Mouse (Mus musculus) left cerebral cortex, postnatal 36 days (tissue): Measurements from ENCODE around the gene Cela3b. TPM values are rescaled to one million over a fixed set of nuclear protein-coding genes. Genes with fewer than 3 reads are reported as not detected.

Experiments
- DNase-seq, 2 experiments: peaks; one replicate each; pipeline ENCODE4 v3.0.0; 2021 to 2022; ENCODE audit warnings: low spot score in 2 of 2, mixed read lengths in 1 of 2
- intact Hi-C: fragments of 180-260 bp; cut with DNase I; formaldehyde crosslinking; loops from one replicate; pipeline ENCODE4 v1.15.1; 2025
- total RNA-seq, 2 experiments: library from RNA; stranded (reverse); gene quantifications; 2 replicates each; pipeline ENCODE4 v1.2.3; 2021

The Cela3b gene
- total RNA-seq, 2 experiments from 2014 or later: not detected

- no peak for DNase-seq
- intact Hi-C loops: no loop called here
Measured at GRCm38 (mm10) chr4:137465125-137465787, 34.9 kb upstream of the Cela3b start.

GRCm38 (mm10) chr4:137461981-137462690 lies 31.8 kb upstream of the Cela3b start:
- intact Hi-C loops: no loop called here

GRCm38 (mm10) chr4:137461217-137461616 lies 30.9 kb upstream of the Cela3b start:
- intact Hi-C loops: no loop called here
- no peak for DNase-seq

More at GRCm38 (mm10) chr4:137461981-137462690, 31.8 kb upstream of the Cela3b start:
- DNase-seq: no peak

DNA sequence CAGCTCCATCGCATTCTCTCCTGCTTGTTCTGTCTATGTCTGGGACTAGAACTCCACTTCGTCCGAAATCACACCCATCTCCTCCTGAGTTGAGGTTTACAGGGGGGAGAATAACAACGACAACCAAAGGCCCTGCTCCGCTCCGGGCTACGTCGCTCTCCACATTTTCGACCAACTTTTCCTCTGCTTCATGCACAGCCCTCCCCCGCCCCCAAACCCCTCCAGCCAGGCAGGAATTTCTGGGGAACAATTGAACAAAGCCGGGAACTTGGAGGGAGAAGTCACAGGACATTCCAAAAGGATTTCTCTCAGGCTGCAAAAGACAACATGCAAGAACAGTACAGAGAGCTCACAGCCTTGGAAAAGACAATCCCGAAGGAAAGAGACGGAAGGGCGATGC lies 30.3 kb upstream of the Cela3b start:
- intact Hi-C loops: no loop called here
- DNase-seq: no peak

- DNase-seq: no peak
- intact Hi-C loops: no loop called here
Measured at GRCm38 (mm10) chr4:137458861-137459260, 28.5 kb upstream of the Cela3b start.

- intact Hi-C loops: no loop called here
- DNase-seq: no peak
Measured at GRCm38 (mm10) chr4:137458310-137458709, 28.0 kb upstream of the Cela3b start.

GRCm38 (mm10) chr4:137457292-137457691 lies 27.0 kb upstream of the Cela3b start:
- intact Hi-C loops: no loop called here
- DNase-seq: no peak

DNA sequence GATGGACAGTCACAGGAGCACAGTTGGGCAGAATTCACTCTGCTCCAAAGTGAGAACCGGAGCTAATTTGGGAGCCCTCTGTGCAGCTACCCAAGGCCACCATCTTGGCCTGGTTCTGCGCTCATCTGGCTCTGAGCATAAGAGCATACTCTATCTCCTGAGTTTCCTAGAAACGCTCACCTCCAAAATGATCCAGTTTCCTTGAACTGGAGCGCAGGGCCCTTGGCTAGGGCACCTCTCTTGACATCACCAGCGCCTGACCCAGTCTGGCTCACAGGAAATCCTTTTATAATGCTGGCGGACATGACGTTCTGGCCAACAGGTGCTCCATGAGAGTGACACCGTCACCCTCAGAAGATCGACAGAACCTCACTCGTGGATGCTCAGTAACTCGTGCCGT lies 26.2 kb upstream of the Cela3b start:
- intact Hi-C loops: no loop called here
- DNase-seq: no peak

GRCm38 (mm10) chr4:137454582-137454981 lies 24.2 kb upstream of the Cela3b start:
- DNase-seq: no peak
- intact Hi-C loops: no loop called here

- intact Hi-C loops: no loop called here
- no peak for DNase-seq
Measured at GRCm38 (mm10) chr4:137453234-137453767, 23.0 kb upstream of the Cela3b start, which contains the start of gene 1700013G24Rik. TSS of gene 1700013G24Rik (plus strand) at chr4:137453284.

GRCm38 (mm10) chr4:137452190-137452589 lies 21.9 kb upstream of the Cela3b start:
- no peak for DNase-seq
- intact Hi-C loops: no loop called here

- intact Hi-C loops: no loop called here
- DNase-seq: no peak
Measured at GRCm38 (mm10) chr4:137449715-137450114, 19.4 kb upstream of the Cela3b start.

DNA sequence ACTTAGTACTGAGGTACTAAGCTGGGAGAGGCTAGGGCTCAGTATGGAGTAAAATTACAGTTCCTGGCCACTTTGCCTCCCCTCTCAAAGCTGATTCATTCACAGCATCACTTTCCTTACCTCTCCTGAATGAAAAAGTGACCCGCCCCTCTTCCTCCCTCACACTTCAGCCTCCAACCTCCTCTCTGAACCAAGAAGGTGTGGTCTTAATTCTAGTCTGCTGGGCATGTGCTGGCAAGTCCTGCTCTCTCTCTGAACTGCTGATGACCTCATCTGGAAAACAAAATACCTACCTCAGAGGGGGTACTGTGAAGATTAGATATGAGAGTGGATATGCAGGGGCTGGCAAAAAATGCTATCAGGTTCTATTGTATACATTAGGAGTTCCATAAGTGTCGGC lies 18.8 kb upstream of the Cela3b start:
- no peak for DNase-seq
- intact Hi-C loops: no loop called here

DNA sequence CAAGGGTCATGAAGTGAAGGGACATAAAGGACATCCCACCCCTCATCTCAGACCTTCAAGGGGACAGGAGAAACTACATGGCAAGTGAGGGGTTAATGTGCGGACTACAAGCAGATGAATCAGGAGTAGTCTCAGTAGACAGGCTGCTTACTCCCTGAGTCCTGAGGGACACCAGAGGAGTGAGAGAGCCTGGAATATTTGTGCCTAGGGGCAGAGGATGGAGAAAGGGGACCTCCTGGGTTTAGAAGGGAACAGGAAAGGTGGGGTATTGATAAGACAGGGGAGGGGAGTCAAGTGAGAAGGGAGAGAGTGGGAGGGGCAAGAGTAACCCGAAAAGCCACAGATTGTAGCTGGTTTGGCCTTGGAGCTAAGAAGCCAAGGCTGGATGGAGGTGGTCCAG lies 18.3 kb upstream of the Cela3b start:
- intact Hi-C loops: no loop called here

GRCm38 (mm10) chr4:137448197-137448596 lies 17.9 kb upstream of the Cela3b start:
- DNase-seq: peak in 1 of 2 experiments; percentile 12

More for the DNA sequence above, 18.3 kb upstream of the Cela3b start:
- DNase-seq: no peak

DNA sequence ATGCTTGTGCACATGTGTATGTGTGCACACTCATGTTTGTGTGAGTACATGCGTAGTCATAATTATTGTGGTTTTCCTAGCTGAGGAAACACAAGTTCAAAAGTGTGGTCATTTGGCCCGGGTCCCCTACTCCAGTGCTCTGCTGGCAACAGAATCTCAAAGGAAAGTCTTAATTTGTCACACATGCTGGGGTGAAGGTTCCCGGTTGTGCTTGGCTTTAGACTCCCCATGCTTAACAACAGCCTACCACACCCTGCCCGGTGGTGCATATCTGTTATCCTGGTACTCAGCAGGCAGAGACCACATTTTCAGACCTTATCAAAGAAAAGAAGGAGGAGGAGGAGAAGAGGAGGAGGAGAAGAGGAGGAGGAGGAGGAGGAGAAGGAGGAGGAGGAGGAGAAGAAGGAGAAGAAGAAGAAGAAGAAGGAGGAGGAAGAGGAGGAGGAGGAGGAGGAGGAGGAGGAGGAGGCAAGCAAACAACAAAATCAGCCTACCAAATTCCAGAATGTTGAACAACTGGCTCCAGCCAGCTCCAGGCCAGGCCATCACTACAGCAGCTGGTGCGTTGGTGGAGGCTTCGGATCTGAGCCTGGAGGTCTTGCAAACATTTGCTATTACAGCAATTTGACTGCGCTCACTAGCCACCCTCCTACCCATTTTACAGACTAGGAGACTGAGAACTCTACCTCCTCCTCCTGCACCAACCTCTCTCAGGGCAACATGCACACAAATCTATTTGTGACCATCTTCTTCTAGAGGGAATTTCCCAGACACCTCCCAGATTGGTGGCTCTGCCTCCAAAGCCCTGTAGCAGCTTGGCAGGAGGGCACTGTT lies 17.2 kb upstream of the Cela3b start:
- DNase-seq: no peak
- intact Hi-C loops: no loop called here

More at GRCm38 (mm10) chr4:137448197-137448596, 17.9 kb upstream of the Cela3b start:
- intact Hi-C loops: no loop called here

- intact Hi-C loops: no loop called here
- no peak for DNase-seq
Measured at GRCm38 (mm10) chr4:137445881-137446280, 15.5 kb upstream of the Cela3b start.

DNA sequence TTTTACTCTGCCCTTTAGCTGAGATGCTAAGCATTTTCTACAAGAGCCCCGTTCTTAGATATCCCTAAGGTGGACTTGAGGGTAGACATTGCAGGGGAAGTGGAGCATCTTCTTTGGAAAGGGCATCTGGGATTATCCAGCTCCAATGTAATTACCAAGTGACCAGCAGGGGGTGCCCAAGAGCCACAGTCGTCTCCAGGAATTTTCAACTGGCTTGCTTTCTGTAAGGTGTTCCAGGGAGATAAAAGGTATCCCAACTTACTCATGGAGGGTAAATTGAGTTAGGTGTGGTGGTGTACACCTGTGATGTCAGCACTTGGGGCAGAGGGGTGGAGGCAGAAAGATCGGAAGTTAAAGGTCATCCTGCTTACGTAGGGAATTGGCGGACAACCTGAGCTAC lies 13.3 kb upstream of the Cela3b start:
- intact Hi-C loops: loop anchor here (5.0 kb wide), 2 partner anchors 104 to 134 kb away; no protein-coding TSS in a partner anchor
- peak; percentile 54 to 71 for DNase-seq

GRCm38 (mm10) chr4:137441332-137441731 lies 11.0 kb upstream of the Cela3b start:
- DNase-seq: no peak
- intact Hi-C loops: loop anchor here (5.0 kb wide), 2 partner anchors 106 to 136 kb away; no protein-coding TSS in a partner anchor

DNA sequence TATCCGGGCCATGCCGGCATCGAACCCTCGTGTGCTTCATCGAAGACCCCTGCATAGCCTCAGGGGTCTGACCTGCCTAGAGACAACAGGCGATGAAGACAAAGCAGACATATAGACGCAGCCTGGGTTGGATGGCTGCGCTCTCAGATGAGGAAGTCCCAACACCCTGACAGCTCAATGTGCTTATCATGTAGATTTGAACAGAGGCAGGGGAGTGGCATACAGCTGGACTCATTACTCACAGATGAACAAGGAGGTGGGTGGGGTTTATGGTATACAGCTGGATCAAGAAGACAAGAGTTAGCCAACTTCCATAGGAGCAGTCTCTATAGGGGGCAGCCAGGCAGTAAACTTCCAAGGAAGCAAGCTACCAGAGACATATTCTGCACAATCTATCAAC lies 8.5 kb upstream of the Cela3b start:
- no peak for DNase-seq
- intact Hi-C loops: no loop called here
